Mouse (Mus musculus) bone marrow, adult 2 months (tissue): ENCODE measurements around the gene Cdc16.

Experiments
- CTCF ChIP-seq: fragments of 200-500 bp; IDR thresholded peaks from 2 replicates; pipeline ENCODE4 v1.5.1; 2011; ENCODE audit warnings: low read length, control low read depth; ENCODE audit not compliant: control insufficient read depth, insufficient read depth
- POLR2A ChIP-seq: fragments of 200-500 bp; IDR thresholded peaks from 2 replicates; pipeline ENCODE4 v1.6.1; 2011; ENCODE audit warnings: low read depth, mild to moderate bottlenecking, control low read depth, low read length, borderline replicate concordance; ENCODE audit not compliant: control insufficient read depth

- TF ChIP-seq CTCF (no peak), POLR2A (no peak)
Observed at GRCm38 (mm10) chr8:13799566-13799965, 42.1 kb downstream of the Cdc16 start.
